In genomic region chr10:58713855-58714788, GRCm38 (mm10) we compare ENCODE assay signal across 10 mouse cellular contexts. TPM values are rescaled to one million over a fixed set of nuclear protein-coding genes. Genes with fewer than 3 reads are reported as not detected.
DNase-seq lines count a peak whose midpoint lies in the region; ATAC-seq and TF ChIP-seq lines count a peak whose summit lies in the region.
"Had no signal": no experiment of that assay in that cellular context is flagged by ENCODE, and none has a peak within 500 bp of the region (broad histone marks: within the 10 kb centered on the region; RNA-seq: fewer than 3 reads in every experiment).

No protein-coding gene starts in this region.

- H3K4me2 ChIP-seq in forebrain, embryonic 15.5 days (replicated peaks): peak overlapping the region; percentile 33
- H3K4me2 ChIP-seq in kidney, postnatal 0 days (ENCODE audit: low read length): peak overlapping the region; percentile 48
- H3K4me2 ChIP-seq in myocyte (ENCODE audit: low read depth): peak overlapping the region; percentile 6

- H3K79me2 ChIP-seq in myocyte (ENCODE audit: control insufficient read depth, insufficient read depth): no peaks in the 10 kb centered on the region

- H3K27me3 ChIP-seq in forebrain, embryonic 15.5 days: no peaks in the 10 kb centered on the region
- H3K27me3 ChIP-seq in kidney, postnatal 0 days (ENCODE audit: insufficient read depth, low read length): no peaks in the 10 kb centered on the region
- H3K27me3 ChIP-seq in myocyte (ENCODE audit: control insufficient read depth, insufficient read depth, insufficient read length): no peaks in the 10 kb centered on the region

- TF ChIP-seq CTCF in kidney, postnatal 0 days (IDR thresholded peaks at IDR 0.05; ENCODE audit: low read depth): no peak

- ATAC-seq in forebrain, embryonic 15.5 days (replicated peaks): no peak
- no peak for ATAC-seq in kidney, postnatal 0 days (replicated peaks; ENCODE audit: low FRiP score, low read depth)

- no peaks in the 10 kb centered on the region for H3K36me3 ChIP-seq in forebrain, embryonic 15.5 days
- H3K36me3 ChIP-seq in kidney, postnatal 0 days (ENCODE audit: insufficient read depth, low read length): no peaks in the 10 kb centered on the region
- H3K36me3 ChIP-seq in myocyte (ENCODE audit: control insufficient read depth, insufficient read depth): no peaks in the 10 kb centered on the region

- peak; percentile 8 for DNase-seq in adrenal gland, postnatal 14 days
- DNase-seq in adrenal gland, postnatal 4 days (ENCODE audit: low spot score in 2 of 2): no peak
- DNase-seq in CD4-positive, CD25-positive, alpha-beta regulatory T cell, adult 2 months (ENCODE audit: low read depth, low spot score): peak; percentile 29
- DNase-seq in kidney, postnatal 0 days (ENCODE audit: low spot score): peak; percentile 62
- no peak for DNase-seq in cerebellum, postnatal 14 days
- DNase-seq in cerebellum, adult 11-12 months: no peak

- H3K27ac ChIP-seq in forebrain, embryonic 15.5 days (replicated peaks): no peak overlapping the region
- H3K27ac ChIP-seq in kidney, postnatal 0 days: no peak overlapping the region

- no peak for TF ChIP-seq POLR2A in myocyte (IDR thresholded peaks at IDR 0.05; ENCODE audit: insufficient read length, low read depth)

- H3ac ChIP-seq in myocyte (ENCODE audit: control insufficient read depth, insufficient read length): no peak overlapping the region

- 34% methylated on average over 24 of the region's 24 CpGs for WGBS in forebrain, embryonic 15.5 days
- 8% methylated on average over 24 of the region's 24 CpGs for WGBS in kidney, postnatal 0 days

- peak overlapping the region; percentile 12; the same call in 1 of the 2 replicates for H3K4me3 ChIP-seq in forebrain, embryonic 15.5 days
- peak overlapping the region; percentile 21 for H3K4me3 ChIP-seq in kidney, postnatal 0 days (replicated peaks; ENCODE audit: low read depth, low read length)
- no peak overlapping the region for H3K4me3 ChIP-seq in myocyte

- H3K4me1 ChIP-seq in forebrain, embryonic 15.5 days: peaks cover 12% of the 10 kb centered on the region
- H3K4me1 ChIP-seq in kidney, postnatal 0 days (replicated peaks; ENCODE audit: insufficient read depth, low read length): no peaks in the 10 kb centered on the region; the same call in 1 of the 2 replicates

- H3K9ac ChIP-seq in forebrain, embryonic 15.5 days (replicated peaks): no peak overlapping the region
- H3K9ac ChIP-seq in kidney, postnatal 0 days (ENCODE audit: low read depth, low read length): 0 out of 2 replicates have a peak overlapping the region, but pooled peaks have one; percentile 32

- H3K9me3 ChIP-seq in forebrain, embryonic 15.5 days: no peaks in the 10 kb centered on the region
- no peaks in the 10 kb centered on the region for H3K9me3 ChIP-seq in kidney, postnatal 0 days (replicated peaks; ENCODE audit: low read length)

TF ChIP-seq in myocyte, 11 proteins besides CTCF, POLR2A, EP300 and RAD21:
- TF ChIP-seq CEBPB (IDR thresholded peaks at IDR 0.05; ENCODE audit: insufficient read depth, poor library complexity, severe bottlenecking) (no peak), MYOD1 (IDR thresholded peaks at IDR 0.05; ENCODE audit: control insufficient read depth in 1 of 3, insufficient read length in 2 of 3, low read depth in 2 of 3) (no peak), MYOG (IDR thresholded peaks at IDR 0.05; ENCODE audit: control insufficient read depth in 1 of 3, insufficient read depth in 1 of 3, insufficient read length in 2 of 3, low read depth in 2 of 3) (no peak), TCF12 (IDR thresholded peaks at IDR 0.05; ENCODE audit: insufficient read depth, poor library complexity, severe bottlenecking) (no peak), REST (IDR thresholded peaks at IDR 0.05; ENCODE audit: insufficient read depth, insufficient read length) (no peak), E2F4 (IDR thresholded peaks at IDR 0.05; ENCODE audit: insufficient read depth) (no peak), USF1 (IDR thresholded peaks at IDR 0.05; ENCODE audit: low read depth) (no peak), POLR2AphosphoS2 (IDR thresholded peaks at IDR 0.05; ENCODE audit: insufficient read length, low read depth) (no peak), TCF3 (IDR thresholded peaks at IDR 0.05; ENCODE audit: insufficient read length, low read depth) (no peak), SRF (IDR thresholded peaks at IDR 0.05; ENCODE audit: control insufficient read depth, insufficient read length, low read depth) (no peak), MAX (IDR thresholded peaks at IDR 0.05; ENCODE audit: low read depth) (no peak)

RNA-seq across cellular contexts. Expression of gene Gm17542, which starts 3.9 kb away (rescaled TPM):
- total RNA-seq in adrenal gland, postnatal 14 days (2021): not detected in 2 replicates
- total RNA-seq in adrenal gland, postnatal 4 days (2021): not detected
- not detected in 2 replicates for polyA plus RNA-seq in forebrain, embryonic 15.5 days (2015; fragmentation: Nextera tagmentation; extraction: Ambion mirVana)
- polyA plus RNA-seq in kidney, postnatal 0 days (2015; fragmentation: Nextera tagmentation; extraction: Ambion mirVana): not detected in 2 replicates
- not detected for polyA plus RNA-seq in myocyte (2012; fragmentation: generic; extraction: Trizol)
- polyA plus RNA-seq: C2C12; frontal cortex, adult 2 months had no signal

RNA-seq across cellular contexts. Expression of gene Edar, which starts 38.7 kb away (rescaled TPM):
- 0.11 and 0.23 TPM in 2 replicates for total RNA-seq in adrenal gland, postnatal 14 days (2021)
- total RNA-seq in adrenal gland, postnatal 4 days (2021): under 1 TPM; 0.28 TPM
- polyA plus RNA-seq in forebrain, embryonic 15.5 days (2015; fragmentation: Nextera tagmentation; extraction: Ambion mirVana): 0.64 and 0.90 TPM in 2 replicates
- 0.51 and 0.64 TPM in 2 replicates for polyA plus RNA-seq in kidney, postnatal 0 days (2015; fragmentation: Nextera tagmentation; extraction: Ambion mirVana)
- not detected for polyA plus RNA-seq in myocyte (2012; fragmentation: generic; extraction: Trizol)
- polyA plus RNA-seq: C2C12 had no signal

Comparison
In these comparisons a context has a peak if more than half of its experiments do, and no peak if none do; other contexts are left out.
1. DNase-seq: peak in adrenal gland, postnatal 14 days (single experiment), CD4-positive, CD25-positive, alpha-beta regulatory T cell, adult 2 months (single experiment) and kidney, postnatal 0 days (single experiment); none in adrenal gland, postnatal 4 days (0 of 2), cerebellum, postnatal 14 days (0 of 2) and cerebellum, adult 11-12 months (single experiment).
2. Peak in every context shown above with its lines, with median percentiles within 50 percentile points of each other: H3K4me2 ChIP-seq.